Mouse (Mus musculus) neutrophil, adult 5-6 weeks (primary cell): ENCODE measurements at regions not wholly inside any gene's neighbourhood (a gene's known extent, or its start where the extent isn't known, plus 50 kb on each side); places are given as distances from the start of the nearest gene placed in this dataset.
A peak's percentile ranks its signal among the peaks of the same experiment; 100 is the strongest.

ENCODE experiments used
- ATAC-seq: fragments of 151-379, 151-347 bp; 2 replicates; pipeline ENCODE4 v1.8.0; 2017; ENCODE audit warnings: mild to moderate bottlenecking, moderate TSS enrichment; ENCODE audit not compliant: insufficient number of reproducible peaks, poor library complexity, low FRiP score, severe bottlenecking; ENCODE audit errors: extremely low read depth

DNA sequence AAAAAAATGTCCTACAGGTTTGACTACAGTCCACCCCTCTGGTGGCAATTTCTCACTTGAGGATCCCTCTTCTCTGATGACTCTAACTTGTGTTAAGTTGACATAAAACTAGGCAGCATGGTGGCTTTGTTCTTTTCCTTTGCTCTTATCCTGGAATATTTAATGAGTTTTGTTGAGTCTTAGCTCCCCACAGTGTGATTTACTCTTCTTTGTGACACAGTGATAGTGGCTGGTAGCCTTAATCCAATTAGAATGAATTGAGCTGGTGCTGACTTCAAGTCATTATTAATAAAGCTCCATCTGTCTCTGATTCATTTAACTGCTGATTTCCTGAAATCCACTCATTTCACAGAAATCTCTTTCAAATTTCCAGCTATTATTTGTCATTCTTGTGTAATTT lies 553.7 kb upstream of the Chrm3 start:
- no peak for ATAC-seq

DNA sequence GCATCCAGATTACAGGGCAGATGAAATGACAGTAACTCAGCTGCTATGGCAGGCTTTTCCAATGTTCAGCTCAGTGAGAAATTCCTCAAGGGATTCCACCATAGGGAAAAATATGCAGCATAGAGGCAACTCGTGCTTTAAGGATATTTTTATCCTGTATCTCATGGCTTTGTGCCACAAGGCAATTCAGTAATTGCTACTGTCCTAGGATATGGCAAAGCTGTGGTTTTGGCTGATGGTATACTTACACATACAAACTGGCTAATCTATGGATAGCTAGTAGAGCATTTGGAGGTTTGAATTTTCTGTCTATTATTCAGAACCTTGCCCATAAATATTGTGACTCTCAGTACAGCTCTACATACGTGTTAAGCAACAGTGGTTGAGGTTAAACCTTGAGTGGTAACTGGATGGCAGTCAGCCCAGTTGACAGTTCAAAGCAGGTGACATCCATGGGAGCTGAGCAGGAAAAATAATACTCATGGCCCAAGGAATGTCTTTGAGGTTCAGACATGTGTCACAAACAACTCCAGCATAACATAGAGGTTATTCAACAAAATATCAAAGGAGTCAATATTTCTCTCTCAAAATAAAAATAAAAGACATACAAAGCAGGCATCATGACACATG lies 548.6 kb upstream of the Chrm3 start:
- no peak for ATAC-seq

DNA sequence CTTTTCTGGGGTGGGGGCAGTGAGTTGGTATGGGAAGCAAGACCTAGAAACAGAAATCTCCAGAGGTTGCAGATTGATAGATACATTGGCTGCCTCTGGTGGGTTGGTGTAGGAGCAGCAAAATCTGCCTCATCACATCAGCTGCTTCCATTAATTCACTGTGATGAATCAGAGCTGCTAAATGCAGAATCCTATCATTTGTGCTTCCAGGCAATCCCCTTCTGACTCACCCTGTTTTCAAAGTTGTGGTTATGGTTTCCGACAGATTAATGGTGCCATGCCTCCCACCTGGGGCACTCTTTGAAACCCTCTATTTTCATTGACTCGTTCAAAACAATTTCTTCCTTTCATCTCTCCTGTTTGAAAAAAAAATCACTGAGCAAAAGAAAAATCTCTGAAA lies 507.2 kb upstream of the Chrm3 start:
- ATAC-seq = no peak

DNA sequence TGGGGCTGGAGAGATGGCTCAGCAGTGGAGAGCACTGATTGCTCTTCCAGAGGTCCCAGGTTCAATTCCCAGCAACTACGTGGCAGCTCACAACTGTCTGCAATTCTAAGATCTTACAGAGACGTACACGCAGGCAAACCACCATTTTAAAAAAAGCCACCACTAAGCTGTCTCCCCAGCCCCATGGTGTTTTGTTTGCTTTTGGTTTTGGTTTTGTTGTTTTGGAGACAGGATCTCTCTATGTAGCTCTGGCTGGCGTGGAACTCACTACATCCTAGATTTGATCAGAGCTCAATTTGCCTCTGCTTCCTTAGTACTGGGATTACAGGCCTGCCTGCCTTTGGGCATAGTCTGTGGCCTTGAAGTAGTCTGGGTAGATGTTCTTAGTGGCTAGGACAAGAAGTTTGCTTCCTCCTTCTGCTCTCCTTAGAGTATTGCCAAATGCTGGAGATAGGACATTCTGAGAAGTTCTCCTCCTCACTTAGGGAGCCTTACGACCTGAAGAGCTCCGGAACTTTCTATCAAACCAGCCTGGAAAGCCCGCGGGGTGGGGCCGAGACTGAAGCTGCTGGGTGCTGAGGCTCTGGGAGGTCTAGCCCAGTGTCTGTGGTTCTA lies 495.4 kb upstream of the Chrm3 start:
- 0 out of 2 replicates have a peak, but pooled peaks have one; percentile 30 for ATAC-seq

DNA sequence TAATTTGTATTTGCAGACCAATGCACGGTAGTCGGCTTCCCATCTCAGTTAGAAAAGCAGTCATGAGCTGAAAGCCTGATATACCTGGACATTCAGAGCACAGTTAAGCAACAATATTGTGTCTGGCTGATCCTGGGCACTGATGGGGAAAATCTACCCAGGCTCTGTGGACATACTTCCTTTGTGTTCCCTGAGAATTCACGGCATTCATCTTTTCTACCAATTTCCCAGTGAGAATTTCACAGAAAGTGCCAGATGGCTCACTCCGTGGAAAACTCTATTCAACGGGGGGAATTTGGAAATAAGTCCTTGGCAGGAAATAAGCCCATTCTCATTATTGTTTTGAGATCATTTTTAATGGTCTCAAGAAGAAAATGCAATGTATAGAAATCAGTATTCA lies 484.6 kb upstream of the Chrm3 start:
- ATAC-seq = no peak

DNA sequence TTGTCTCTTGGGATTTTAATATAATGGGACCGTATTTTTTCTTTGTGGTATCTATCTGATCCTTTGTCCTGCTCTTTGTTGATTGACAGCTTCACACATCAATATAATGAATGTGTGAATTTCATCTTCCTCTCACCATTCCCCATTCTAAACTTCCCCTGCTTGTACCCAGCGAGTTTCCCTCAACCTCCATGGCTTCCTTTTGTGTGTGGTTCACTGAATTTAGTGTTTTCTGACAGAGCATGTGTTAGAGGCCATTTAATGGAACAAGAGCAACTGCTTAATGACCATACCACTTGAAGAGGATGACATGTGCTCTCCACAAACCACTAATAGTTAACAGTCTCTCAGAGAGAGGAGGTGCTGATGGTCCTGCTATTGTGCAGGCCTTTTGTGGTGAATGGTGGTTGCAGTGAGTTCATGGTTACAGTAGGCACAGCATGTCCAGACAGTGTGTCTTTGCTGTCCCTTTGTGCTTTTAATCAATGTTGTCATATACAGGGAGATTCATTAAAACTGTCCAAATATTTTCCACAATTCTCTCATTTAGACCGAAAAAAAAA lies 438.8 kb upstream of the Chrm3 start:
- ATAC-seq = no peak
